Mouse (Mus musculus): ENCODE results near the gene Fstl4.

- TF ChIP-seq CTCF (IDR thresholded peaks at IDR 0.05; ENCODE audit: control insufficient read depth, insufficient read depth, insufficient read length), result no peak
- no peak for TF ChIP-seq FOSL1 (IDR thresholded peaks at IDR 0.05; ENCODE audit: insufficient read depth, low read length, poor library complexity, severe bottlenecking)
- no peak for TF ChIP-seq MYOD1 (IDR thresholded peaks at IDR 0.05; ENCODE audit: control insufficient read depth, insufficient read length, low read depth)
- TF ChIP-seq USF1 (IDR thresholded peaks at IDR 0.05; ENCODE audit: low read depth), result no peak
- no peak for TF ChIP-seq MAX (IDR thresholded peaks at IDR 0.05)
- TF ChIP-seq MYOG (IDR thresholded peaks at IDR 0.05; ENCODE audit: control insufficient read depth, extremely low read depth, insufficient read length), result no peak
- no peak for TF ChIP-seq CEBPB (IDR thresholded peaks at IDR 0.05; ENCODE audit: low read depth)
Observed at GRCm38 (mm10) chr11:53000226-53000625, 235.8 kb downstream of the Fstl4 start.
